Mouse (Mus musculus): ENCODE data around the gene Polr1b. TPM values are rescaled to one million over a fixed set of nuclear protein-coding genes. Genes with fewer than 3 reads are reported as not detected.
A peak's percentile ranks its signal among the peaks of the same experiment; 100 is the strongest.

The Polr1b gene
- polyA plus RNA-seq, 1 experiment from 2014 or later = 9.2 TPM

DNA sequence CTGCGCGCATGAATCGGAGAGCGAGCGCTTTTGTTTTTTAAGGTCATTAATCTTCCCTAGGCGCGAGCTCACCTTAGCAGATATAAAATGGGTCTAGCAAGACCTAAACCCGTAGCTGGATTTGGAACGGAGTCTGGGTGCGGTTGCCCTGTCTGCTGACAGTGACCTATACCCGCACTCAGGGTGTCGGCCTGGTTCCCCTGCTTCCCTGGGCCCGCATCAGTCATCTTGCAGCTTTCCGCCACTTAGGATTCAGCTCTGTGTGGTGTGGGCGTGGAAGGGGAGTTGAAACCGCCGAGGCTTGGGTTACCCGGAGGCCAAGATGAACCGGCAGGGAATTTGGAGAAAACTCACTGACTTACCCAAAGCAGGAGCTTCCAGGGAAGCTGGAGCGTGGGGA is 34.5 kb upstream of the Polr1b start:
- DNase-seq (ENCODE audit: low spot score) (peak; percentile 89), ATAC-seq (ENCODE audit: low read depth) (peak; percentile 80)
- H3K9ac ChIP-seq (ENCODE audit: low read depth, low read length) = peak overlapping the region; percentile 72

DNA sequence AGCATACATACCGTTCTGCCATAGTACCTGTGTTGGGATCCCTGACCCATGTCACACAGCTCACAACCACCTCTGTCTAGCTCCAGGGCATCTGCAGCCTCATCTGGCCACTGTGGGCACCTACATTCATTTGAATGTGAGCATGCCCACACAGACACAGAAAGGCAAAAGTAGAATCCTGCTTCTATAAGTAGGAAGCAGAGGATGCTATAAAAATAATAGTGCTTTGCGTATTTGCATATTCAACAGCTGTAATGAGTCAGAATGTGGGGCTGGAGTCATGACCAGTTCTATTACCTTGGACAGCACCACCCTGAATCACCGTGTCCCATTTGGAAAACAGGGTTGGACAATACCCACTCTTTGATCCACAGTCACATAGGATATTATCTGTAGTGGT is 30.5 kb upstream of the Polr1b start:
- H3K4me1 ChIP-seq (ENCODE audit: control insufficient read depth, insufficient read depth, low read length) = peaks cover 9% of the 10 kb centered on the region; the same call in 1 of the 2 replicates

More for the DNA sequence above, 34.5 kb upstream of the Polr1b start:
- Histone ChIP-seq H3K27me3 (replicated peaks; ENCODE audit: control insufficient read depth, insufficient read depth, low read length) (no peaks in the 10 kb centered on the region), H3K9me3 (ENCODE audit: control insufficient read depth, low read length) (no peaks in the 10 kb centered on the region), H3K36me3 (ENCODE audit: control insufficient read depth, insufficient read depth, low read length) (no peaks in the 10 kb centered on the region), H3K4me3 (ENCODE audit: low read depth, low read length) (peak overlapping the region; percentile 89), H3K27ac (replicated peaks; ENCODE audit: low read depth, low read length) (peak overlapping the region; percentile 84), H3K4me1 (ENCODE audit: control insufficient read depth, insufficient read depth, low read length) (peaks cover 9% of the 10 kb centered on the region; the same call in 1 of the 2 replicates), H3K4me2 (ENCODE audit: low read depth, low read length) (peak overlapping the region; percentile 56)
- WGBS = 0% methylated on average over 15 of the region's 20 CpGs

DNA sequence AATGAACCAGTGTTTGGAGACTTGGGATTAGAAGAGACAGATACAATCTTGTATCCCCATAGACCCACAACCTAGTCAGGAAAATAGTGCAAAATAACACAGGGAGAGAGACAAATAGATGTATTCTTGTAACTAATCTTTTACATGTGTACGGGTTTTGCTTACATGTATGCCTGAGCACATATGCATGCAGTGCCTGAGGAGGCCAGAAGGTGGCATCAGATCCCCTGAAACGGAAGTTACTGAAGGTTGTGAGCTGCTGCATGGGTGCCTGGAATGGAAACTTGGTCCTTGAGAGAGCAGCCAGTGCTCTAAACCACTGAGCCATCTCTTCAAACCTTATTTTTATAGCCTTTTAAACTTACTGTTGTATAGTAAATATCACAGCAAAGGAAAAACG is 22.5 kb upstream of the Polr1b start:
- Histone ChIP-seq H3K27ac (replicated peaks; ENCODE audit: low read depth, low read length) (no peak overlapping the region), H3K36me3 (ENCODE audit: control insufficient read depth, insufficient read depth, low read length) (peaks cover 51% of the 10 kb centered on the region), H3K4me3 (ENCODE audit: low read depth, low read length) (no peak overlapping the region), H3K4me1 (ENCODE audit: control insufficient read depth, insufficient read depth, low read length) (no peaks in the 10 kb centered on the region), H3K9ac (ENCODE audit: low read depth, low read length) (no peak overlapping the region), H3K4me2 (ENCODE audit: low read depth, low read length) (no peak overlapping the region), H3K27me3 (replicated peaks; ENCODE audit: control insufficient read depth, insufficient read depth, low read length) (no peaks in the 10 kb centered on the region), H3K9me3 (ENCODE audit: control insufficient read depth, low read length) (no peaks in the 10 kb centered on the region)
- no peak for ATAC-seq (ENCODE audit: low read depth)
- DNase-seq (ENCODE audit: low spot score) = no peak
- 79% methylated on average over 3 of the region's 3 CpGs for WGBS

More for the DNA sequence above, 30.5 kb upstream of the Polr1b start:
- Histone ChIP-seq H3K36me3 (ENCODE audit: control insufficient read depth, insufficient read depth, low read length) (peaks cover 10% of the 10 kb centered on the region; the same call in 1 of the 2 replicates), H3K9ac (ENCODE audit: low read depth, low read length) (no peak overlapping the region), H3K27ac (replicated peaks; ENCODE audit: low read depth, low read length) (no peak overlapping the region), H3K9me3 (ENCODE audit: control insufficient read depth, low read length) (no peaks in the 10 kb centered on the region), H3K4me2 (ENCODE audit: low read depth, low read length) (no peak overlapping the region), H3K27me3 (replicated peaks; ENCODE audit: control insufficient read depth, insufficient read depth, low read length) (no peaks in the 10 kb centered on the region), H3K4me3 (ENCODE audit: low read depth, low read length) (no peak overlapping the region)
- ATAC-seq (ENCODE audit: low read depth) (no peak), DNase-seq (ENCODE audit: low spot score) (no peak)
- WGBS = 89% methylated on average over 3 of the region's 3 CpGs

DNA sequence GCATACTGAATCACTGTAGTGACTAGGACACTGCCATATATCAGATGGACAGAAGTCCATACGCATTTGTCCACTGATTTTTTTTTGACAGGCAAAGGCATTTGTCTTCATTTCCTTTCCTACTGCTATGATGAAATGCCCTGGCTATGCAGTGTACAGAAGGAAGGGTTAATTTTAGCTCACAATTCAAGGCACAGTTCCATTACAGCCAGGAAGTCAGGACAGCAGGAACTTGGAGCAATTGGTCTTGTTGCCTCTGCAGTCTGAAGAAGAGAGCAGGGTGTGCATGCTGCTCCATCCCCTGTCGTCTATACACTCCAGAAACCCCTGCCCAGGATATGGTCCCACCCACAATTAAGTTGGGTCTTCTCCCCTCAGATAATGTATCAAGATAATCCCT is 21.6 kb upstream of the Polr1b start:
- no peak for ATAC-seq (ENCODE audit: low read depth)
- Histone ChIP-seq H3K9ac (ENCODE audit: low read depth, low read length) (no peak overlapping the region), H3K9me3 (ENCODE audit: control insufficient read depth, low read length) (no peaks in the 10 kb centered on the region), H3K4me1 (ENCODE audit: control insufficient read depth, insufficient read depth, low read length) (no peaks in the 10 kb centered on the region), H3K36me3 (ENCODE audit: control insufficient read depth, insufficient read depth, low read length) (peaks cover 51% of the 10 kb centered on the region), H3K4me3 (ENCODE audit: low read depth, low read length) (no peak overlapping the region), H3K4me2 (ENCODE audit: low read depth, low read length) (no peak overlapping the region), H3K27ac (replicated peaks; ENCODE audit: low read depth, low read length) (no peak overlapping the region), H3K27me3 (replicated peaks; ENCODE audit: control insufficient read depth, insufficient read depth, low read length) (no peaks in the 10 kb centered on the region)
- no peak for DNase-seq (ENCODE audit: low spot score)
- 82% methylated on average over 2 of the region's 2 CpGs for WGBS

DNA sequence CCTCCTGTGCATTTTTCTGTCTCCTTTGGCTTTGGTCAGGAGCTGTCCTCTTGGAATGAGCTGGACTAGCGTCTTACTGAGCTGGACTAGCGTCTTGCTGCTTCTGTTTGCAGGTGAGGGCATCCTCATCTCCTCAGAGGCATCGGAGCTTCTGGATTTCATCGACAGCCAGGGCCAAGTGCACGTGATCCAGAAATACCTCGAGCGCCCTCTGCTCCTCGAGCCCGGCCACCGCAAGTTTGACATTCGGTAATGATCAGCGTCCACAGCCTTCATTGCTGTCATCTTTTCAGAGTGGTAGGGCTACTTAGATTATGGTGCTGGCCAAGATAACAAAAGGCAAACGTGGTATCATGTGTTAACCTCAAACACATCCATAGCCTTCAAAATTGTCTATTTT is 19.7 kb upstream of the Polr1b start:
- no peak for ATAC-seq (ENCODE audit: low read depth)
- Histone ChIP-seq H3K27ac (replicated peaks; ENCODE audit: low read depth, low read length) (no peak overlapping the region), H3K9ac (ENCODE audit: low read depth, low read length) (no peak overlapping the region), H3K4me2 (ENCODE audit: low read depth, low read length) (no peak overlapping the region), H3K36me3 (ENCODE audit: control insufficient read depth, insufficient read depth, low read length) (peaks cover 66% of the 10 kb centered on the region), H3K9me3 (ENCODE audit: control insufficient read depth, low read length) (no peaks in the 10 kb centered on the region), H3K4me3 (ENCODE audit: low read depth, low read length) (no peak overlapping the region), H3K4me1 (ENCODE audit: control insufficient read depth, insufficient read depth, low read length) (no peaks in the 10 kb centered on the region), H3K27me3 (replicated peaks; ENCODE audit: control insufficient read depth, insufficient read depth, low read length) (no peaks in the 10 kb centered on the region)
- no peak for DNase-seq (ENCODE audit: low spot score)
- WGBS = 73% methylated on average over 13 of the region's 13 CpGs

DNA sequence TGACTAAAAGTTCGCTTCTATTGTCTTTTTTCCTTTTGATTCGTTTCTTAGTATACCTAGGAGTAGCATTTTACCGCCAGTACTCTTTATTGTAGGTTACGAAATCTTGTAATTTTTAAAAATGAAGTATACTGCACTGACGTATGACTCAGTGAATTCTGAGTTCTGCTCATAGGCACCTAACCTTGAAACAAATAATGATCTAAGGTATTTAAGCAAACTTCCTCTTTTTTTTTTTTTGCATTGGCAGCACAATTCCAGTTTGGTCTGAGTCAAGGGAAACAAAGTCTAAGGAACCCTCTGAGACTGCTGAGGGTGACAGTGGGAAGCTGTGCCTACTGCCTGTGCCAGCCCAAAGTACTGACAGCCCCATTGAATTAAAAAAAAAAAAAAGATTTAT is 17.3 kb upstream of the Polr1b start:
- no peaks in the 10 kb centered on the region for H3K27me3 ChIP-seq (replicated peaks; ENCODE audit: control insufficient read depth, insufficient read depth, low read length)
- no peak overlapping the region for H3K9ac ChIP-seq (ENCODE audit: low read depth, low read length)
- H3K9me3 ChIP-seq (ENCODE audit: control insufficient read depth, low read length) = no peaks in the 10 kb centered on the region
- H3K4me1 ChIP-seq (ENCODE audit: control insufficient read depth, insufficient read depth, low read length) = no peaks in the 10 kb centered on the region
- H3K4me3 ChIP-seq (ENCODE audit: low read depth, low read length) = no peak overlapping the region
- no peak overlapping the region for H3K4me2 ChIP-seq (ENCODE audit: low read depth, low read length)
- ATAC-seq (ENCODE audit: low read depth) (no peak), DNase-seq (ENCODE audit: low spot score) (no peak)
- peaks cover 54% of the 10 kb centered on the region for H3K36me3 ChIP-seq (ENCODE audit: control insufficient read depth, insufficient read depth, low read length)
- no peak overlapping the region for H3K27ac ChIP-seq (replicated peaks; ENCODE audit: low read depth, low read length)
- WGBS = 92% methylated on average over 5 of the region's 5 CpGs

DNA sequence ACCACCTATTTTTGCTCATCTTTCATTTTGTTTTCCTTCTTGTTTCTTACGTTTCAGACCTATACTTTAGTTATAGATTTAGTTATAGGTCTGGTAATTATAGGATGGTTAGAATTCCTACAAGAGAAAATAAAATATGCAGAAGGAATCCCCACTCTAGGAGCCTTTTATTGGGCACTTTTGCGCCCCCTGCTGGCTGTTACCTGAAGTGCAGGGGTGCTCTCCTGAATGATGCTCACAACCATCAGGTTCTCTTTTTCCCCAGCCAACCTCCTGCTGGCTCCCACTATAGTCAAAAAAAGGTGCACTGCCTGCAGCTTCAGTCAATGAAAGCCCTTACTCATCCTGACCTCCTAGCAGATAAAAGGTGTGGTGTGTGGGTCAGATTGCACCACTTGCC is 15.8 kb upstream of the Polr1b start:
- ATAC-seq (ENCODE audit: low read depth) = no peak
- no peak overlapping the region for H3K27ac ChIP-seq (replicated peaks; ENCODE audit: low read depth, low read length)
- 60% methylated on average over 2 of the region's 2 CpGs for WGBS
- H3K4me3 ChIP-seq (ENCODE audit: low read depth, low read length) = no peak overlapping the region
- no peak overlapping the region for H3K4me2 ChIP-seq (ENCODE audit: low read depth, low read length)
- H3K4me1 ChIP-seq (ENCODE audit: control insufficient read depth, insufficient read depth, low read length) = no peaks in the 10 kb centered on the region
- H3K36me3 ChIP-seq (ENCODE audit: control insufficient read depth, insufficient read depth, low read length) = peaks cover 50% of the 10 kb centered on the region
- H3K27me3 ChIP-seq (replicated peaks; ENCODE audit: control insufficient read depth, insufficient read depth, low read length) = no peaks in the 10 kb centered on the region
- DNase-seq (ENCODE audit: low spot score) = no peak
- H3K9ac ChIP-seq (ENCODE audit: low read depth, low read length) = no peak overlapping the region
- H3K9me3 ChIP-seq (ENCODE audit: control insufficient read depth, low read length) = no peaks in the 10 kb centered on the region

DNA sequence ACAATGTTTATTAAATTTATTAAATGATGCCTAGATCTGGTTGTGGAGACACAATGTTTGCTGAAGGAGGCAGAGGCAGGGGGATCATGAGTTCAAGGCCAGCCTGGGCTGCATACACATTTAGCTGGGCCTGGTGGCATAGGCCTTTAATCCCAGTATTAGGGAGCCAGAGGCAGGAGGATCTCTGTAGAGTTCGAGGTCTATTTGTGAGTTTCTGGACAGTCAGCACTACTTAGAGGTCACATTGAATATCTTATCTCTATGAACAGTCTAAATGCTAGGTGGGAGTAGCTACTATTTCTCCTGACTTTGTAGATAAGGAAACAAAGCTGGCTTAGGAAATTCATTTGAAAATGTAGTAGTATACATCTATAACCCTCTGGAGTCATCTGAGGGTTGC is 13.3 kb upstream of the Polr1b start:
- no peak overlapping the region for H3K27ac ChIP-seq (replicated peaks; ENCODE audit: low read depth, low read length)
- WGBS = 96% methylated on average over 1 of the region's 1 CpGs
- H3K4me2 ChIP-seq (ENCODE audit: low read depth, low read length) = no peak overlapping the region
- no peaks in the 10 kb centered on the region for H3K9me3 ChIP-seq (ENCODE audit: control insufficient read depth, low read length)
- no peaks in the 10 kb centered on the region for H3K27me3 ChIP-seq (replicated peaks; ENCODE audit: control insufficient read depth, insufficient read depth, low read length)
- DNase-seq (ENCODE audit: low spot score) (no peak), ATAC-seq (ENCODE audit: low read depth) (no peak)
- no peak overlapping the region for H3K9ac ChIP-seq (ENCODE audit: low read depth, low read length)
- no peaks in the 10 kb centered on the region for H3K4me1 ChIP-seq (ENCODE audit: control insufficient read depth, insufficient read depth, low read length)
- H3K36me3 ChIP-seq (ENCODE audit: control insufficient read depth, insufficient read depth, low read length) = peaks cover 41% of the 10 kb centered on the region
- H3K4me3 ChIP-seq (ENCODE audit: low read depth, low read length) = no peak overlapping the region

DNA sequence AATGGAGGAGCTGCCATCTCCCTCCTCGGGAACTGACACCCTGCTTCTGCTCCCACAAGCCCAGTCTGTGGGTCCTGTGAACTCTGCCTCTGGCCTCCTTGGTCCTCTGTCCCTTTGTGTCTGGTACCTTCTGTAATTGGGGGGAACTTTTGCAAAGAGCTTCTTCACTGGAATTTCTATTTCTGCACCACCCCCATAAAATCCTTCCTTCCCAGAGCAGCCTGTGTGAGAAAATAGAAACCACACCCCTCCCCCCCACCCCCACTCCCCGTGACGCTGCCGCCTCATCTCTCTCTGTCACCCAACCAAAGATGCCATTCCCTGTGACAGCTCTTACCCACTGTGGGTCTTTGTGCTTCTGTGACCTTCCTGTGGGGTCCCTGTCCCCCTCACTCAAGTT is 10.4 kb upstream of the Polr1b start:
- Histone ChIP-seq H3K9ac (ENCODE audit: low read depth, low read length) (no peak overlapping the region), H3K36me3 (ENCODE audit: control insufficient read depth, insufficient read depth, low read length) (peaks cover 45% of the 10 kb centered on the region), H3K9me3 (ENCODE audit: control insufficient read depth, low read length) (no peaks in the 10 kb centered on the region), H3K4me2 (ENCODE audit: low read depth, low read length) (no peak overlapping the region), H3K27me3 (replicated peaks; ENCODE audit: control insufficient read depth, insufficient read depth, low read length) (no peaks in the 10 kb centered on the region), H3K4me1 (ENCODE audit: control insufficient read depth, insufficient read depth, low read length) (no peaks in the 10 kb centered on the region), H3K4me3 (ENCODE audit: low read depth, low read length) (no peak overlapping the region), H3K27ac (replicated peaks; ENCODE audit: low read depth, low read length) (no peak overlapping the region)
- DNase-seq (ENCODE audit: low spot score) (no peak), ATAC-seq (ENCODE audit: low read depth) (no peak)
- 62% methylated on average over 4 of the region's 4 CpGs for WGBS

Data from embryonic facial prominence, embryonic 14.5 days (tissue).